Mouse (Mus musculus) kidney, postnatal 14 days (tissue): ENCODE data around the gene Ankrd60.

Experiments used
- DNase-seq: peaks from one replicate; pipeline ENCODE4 v3.0.0; 2022; ENCODE audit warnings: mixed read lengths

Gene Ankrd60

DNA sequence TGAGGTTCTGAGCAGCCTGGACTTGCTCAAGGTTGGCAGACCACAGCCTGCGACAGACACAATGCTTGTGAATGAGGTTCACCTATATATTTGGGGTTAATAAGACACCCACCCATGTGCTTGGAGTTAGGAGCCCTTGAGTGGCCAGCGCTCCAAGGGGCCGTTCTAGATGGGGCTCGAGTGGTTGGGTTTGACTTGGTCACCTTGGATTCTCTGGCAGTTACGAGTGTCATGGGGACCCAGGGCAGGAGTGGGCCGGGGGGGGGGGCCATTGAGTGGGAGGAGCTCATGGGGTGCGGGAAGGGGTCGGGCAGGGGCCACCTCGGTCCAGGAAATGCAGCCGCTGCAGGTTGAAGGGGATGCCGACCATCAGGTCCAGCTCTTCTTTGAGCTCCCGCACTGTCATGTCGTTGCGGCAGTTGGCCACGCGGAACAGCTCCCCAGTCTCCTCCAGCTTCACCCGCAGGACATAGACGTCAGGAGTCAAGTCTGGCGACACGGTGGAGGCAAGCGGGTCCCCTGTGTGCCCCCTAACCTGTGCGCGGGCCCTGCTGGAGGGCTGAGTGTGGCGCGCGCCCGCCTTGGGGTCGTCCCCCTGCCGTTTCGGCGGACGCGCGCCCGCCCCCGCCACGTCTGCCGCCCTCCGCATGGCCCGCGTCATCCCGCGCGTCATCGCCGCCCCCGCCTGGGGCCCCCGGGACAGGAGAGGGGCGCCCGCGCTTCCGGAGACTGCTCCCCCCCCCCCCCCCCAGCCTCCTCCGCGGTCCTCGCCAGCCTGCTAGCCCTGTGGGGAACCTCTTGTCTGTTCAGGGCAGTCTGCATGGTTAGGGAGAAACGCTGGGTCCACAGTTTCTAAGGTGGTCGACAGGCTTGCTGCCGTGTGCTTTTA lies at the start of gene Ankrd60:
TSS of gene Ankrd60 (minus strand) at position 697 of the 889 bp plus-strand sequence.
- DNase-seq = no peak

DNA sequence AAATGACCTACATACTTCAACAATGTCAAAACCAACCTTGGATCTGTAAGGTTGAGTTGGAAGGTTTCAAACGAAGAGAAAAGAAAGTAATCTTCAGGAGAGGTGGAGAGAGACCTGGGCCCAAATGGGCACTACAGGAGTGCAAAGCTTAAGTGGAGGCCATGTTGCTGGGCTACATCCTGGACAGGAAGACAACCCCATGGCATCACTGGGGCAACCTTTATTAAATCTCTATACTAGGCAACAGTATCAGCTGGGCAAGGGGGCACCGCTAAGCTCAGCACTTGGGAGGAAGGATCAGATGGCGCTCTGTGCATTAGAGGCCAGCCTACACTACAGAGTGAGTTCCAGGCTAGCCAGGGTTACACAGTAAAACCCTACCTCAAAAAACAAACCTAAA lies 47.6 kb upstream of the Ankrd60 start:
- no peak for DNase-seq

DNA sequence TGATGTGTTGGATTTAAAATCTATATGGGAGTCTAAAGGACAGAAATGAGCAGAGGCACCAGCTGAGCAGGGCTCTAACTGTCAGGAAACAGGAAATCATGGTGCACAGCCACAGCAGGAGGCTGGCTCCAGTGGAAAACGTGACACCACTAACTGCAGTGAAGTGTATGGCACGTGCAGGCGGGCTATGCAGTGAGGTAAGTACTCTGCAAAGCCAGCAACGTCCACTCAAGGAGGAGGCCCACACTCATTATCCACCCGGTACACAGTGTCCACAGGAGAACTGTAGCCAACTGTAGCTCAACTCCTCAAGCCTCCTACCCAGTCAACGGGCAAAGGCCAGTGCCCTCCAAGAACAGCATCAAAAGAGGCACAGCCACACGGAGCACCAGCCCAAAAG lies 46.5 kb upstream of the Ankrd60 start:
- no peak for DNase-seq

DNA sequence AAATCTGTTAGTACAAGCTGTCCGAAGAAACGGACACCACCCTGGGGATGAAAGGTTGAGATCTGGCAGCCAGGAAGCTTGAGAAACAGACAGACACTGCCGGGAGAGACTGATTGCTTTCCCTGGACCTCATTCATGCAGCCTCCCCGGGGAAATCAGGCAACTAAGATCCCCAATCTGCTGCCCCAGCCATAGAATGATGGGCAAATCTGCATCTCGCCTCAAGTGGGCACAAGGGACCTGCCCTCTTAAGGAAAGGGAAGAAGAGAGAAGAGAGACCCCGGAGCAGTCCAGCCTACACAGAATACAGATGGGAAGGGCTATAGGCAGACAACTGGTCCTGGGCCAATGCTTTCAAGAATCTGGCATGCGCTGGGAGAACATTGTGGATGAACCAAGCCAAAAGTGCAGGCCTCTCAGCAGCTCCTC lies 44.0 kb upstream of the Ankrd60 start:
- DNase-seq = no peak

DNA sequence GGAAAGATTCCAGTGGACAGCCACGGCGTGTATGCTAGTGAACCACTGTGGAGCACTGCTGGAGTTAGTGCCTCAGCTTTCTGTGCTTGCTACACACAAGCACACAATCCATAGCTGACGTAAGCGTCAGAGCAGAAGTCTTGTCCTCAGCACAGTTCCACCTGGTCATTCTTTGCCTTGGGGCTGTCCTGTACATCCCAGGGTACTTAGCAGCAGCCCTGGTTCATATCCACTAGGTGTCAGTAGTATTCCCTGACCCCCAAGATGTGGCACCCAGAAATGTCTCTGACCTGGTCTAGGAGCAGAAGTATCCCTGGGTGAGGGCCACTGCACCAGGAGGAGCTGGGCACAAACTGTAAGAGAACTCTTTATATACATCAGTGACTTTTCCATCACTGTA lies 42.5 kb upstream of the Ankrd60 start:
- DNase-seq = no peak

DNA sequence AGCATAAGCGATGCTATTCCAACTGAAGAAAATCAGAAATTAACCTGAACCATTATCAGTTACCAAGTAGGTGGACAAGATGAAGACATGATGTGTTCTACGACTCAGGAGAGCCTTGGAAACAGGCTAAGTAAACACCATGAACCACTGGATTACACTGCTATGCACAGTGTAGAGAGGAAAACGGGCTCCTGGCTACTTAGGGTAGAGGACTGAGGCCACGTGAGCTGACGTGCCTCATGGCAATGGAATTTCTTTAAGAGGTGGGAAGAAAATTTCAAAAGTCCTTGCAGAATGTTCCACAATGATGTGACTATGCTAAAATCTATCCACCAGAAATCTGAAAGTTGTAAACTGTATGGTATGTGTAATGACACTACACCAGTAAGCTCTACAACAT lies 41.0 kb upstream of the Ankrd60 start:
- no peak for DNase-seq

DNA sequence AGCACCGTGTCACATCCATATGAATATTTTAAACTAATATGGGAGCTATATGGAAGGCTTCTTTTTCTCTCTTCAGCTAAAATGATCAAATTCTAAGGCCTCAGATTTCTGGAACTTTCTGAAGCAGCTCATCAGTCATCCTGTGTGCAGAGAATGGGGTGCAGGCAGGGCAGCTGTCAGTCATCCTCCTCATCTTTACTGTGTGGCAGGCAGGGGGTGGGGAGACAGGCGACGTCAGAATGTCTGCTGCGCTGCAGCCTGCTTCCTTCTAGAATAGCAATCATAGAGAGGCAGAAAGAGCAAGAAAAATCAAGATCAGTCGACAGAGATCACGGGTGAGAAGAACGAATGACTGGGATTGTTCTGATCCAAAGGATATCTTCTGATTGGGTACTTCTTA lies 38.0 kb upstream of the Ankrd60 start:
- DNase-seq = no peak

DNA sequence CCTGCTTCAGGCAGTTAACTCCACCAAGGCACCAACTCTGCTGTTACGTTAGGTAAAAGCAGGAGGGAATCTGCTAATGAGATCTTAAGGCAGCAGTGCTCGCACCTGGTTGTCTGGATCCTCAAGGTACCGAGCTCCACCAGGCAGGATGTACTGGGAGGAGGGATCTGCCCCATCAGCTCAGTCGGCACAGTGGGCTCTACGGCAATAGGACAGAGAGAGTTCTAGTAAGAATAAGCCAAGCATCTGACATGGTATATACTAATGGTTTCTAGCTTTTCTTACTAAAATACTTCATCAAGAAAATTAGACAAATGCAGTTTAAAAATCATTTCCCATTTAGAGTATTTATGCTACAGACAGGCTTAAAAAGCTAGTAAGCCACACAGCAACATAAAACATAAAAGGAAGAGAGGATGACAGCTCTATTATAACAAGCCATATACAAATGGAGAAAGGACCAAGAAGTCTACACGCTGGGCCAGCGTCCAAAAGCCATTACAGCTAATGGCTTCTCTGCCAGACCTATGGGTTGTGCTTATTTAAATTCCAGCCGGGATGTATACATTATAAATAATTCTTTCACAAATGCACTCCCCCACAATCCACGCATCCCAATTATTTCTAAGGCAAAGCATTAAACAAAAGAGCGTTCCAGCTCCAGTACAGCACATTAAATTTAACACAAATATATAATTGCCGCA lies 37.4 kb upstream of the Ankrd60 start:
- no peak for DNase-seq

DNA sequence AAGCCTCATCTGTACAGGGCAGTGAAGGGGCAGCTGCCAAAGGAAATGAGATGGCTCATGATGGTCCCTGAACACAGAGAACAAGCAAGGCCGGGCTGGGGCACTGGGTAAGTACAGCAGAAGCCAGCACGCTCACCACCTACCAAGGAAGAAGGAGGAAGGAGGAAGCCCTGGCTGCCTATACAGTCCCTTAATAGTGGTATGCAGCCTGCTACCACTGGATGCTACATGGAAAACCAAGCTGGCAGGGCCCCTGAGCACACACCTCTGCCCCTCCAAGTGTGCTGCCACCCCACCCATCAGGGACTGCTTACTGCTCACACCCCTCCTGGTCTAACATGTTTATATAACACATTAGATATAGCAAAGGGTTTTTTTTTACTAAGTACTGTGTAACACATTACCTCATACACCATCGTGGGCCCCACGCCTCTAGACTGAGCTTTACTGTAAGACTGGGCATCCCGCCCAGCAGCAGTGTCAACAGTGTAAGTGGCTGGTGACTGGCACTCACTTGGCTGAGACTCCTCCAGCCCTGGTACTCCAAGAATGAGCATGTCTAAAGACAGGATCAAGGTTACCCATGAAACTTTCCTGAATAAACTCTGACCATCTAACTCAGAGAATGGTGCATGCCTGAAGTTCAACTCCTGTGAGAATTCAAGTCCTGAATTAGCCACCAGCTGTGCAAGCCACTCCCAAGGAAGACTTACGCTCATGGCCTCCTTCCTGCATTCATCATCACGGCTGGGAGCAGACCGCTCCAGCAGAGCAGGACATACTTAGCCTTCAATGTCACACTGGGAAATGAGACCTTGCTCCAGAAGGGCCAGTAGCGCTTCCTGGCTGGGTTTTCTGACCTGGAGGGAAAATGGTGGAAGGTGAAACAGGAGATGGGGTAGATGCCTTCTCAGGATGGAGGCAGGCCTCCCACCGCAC lies 30.1 kb upstream of the Ankrd60 start:
- no peak for DNase-seq

DNA sequence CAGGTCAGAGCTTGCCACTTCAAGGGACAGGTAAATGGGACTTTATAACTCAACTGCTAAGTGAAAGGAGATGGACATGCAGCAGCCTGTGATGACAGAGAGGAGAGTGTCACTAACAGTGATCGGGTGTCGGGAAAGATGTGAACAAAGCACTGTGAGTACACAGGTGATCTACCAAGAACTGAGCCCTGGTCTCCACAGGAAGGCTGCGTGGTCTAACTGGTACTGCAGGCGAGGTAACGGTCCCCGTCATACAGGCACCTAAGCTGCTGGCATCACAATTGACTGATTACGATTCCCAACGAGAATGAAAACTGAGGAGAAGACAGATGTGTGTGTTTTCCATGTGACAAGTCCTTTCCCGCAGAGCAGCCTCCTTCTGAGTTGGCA lies 28.2 kb upstream of the Ankrd60 start:
- no peak for DNase-seq

DNA sequence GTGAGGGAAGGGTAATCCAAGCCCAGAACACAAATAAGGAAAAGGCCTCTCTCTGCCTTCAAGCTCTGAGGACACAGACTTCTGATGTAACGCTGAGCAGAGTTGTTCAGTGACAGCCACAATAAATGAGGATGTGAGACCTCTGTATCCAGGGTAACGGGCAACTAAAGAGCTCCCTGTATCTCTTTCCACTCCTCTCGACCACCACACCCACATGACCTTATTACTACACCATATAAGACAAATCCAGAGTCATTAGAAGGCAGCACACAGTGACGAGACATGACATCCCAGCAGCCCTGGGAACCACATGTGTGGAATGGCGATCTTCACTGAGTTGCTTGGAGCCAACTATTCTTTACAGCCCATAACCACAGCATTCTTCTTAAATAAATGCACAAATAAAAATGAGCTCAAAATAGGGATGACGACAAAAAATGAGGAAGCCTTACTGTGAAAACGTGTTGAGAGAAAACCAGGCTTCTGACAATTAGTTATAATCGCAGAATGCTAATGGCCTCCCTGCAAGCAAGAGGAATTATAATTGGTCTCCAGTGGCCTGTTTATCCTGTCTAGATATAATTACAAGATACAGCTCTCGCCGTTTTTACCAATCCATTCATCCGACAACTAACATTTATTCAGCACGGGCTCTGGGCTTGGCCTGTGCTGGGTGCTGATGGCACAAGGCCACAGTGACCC lies 27.7 kb upstream of the Ankrd60 start:
- no peak for DNase-seq

DNA sequence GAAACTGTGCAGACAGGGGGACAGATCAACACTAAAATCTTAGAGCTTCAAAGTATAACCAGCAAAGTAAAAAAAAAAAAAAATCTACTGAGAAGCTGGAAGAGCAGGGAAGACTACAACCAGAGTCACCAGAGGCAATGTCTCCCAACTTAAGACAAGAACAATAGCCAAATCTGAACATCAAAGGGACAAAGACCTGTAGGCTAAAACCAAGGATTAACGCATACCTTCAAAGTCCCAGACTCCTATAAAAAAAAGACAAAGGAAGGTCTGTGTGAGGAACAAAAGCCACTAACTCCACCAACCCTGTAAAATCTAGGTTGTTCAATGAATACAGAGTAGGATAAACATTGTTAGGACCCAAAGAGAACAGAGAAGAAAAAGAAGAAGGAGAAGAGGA lies 23.7 kb upstream of the Ankrd60 start:
- no peak for DNase-seq

DNA sequence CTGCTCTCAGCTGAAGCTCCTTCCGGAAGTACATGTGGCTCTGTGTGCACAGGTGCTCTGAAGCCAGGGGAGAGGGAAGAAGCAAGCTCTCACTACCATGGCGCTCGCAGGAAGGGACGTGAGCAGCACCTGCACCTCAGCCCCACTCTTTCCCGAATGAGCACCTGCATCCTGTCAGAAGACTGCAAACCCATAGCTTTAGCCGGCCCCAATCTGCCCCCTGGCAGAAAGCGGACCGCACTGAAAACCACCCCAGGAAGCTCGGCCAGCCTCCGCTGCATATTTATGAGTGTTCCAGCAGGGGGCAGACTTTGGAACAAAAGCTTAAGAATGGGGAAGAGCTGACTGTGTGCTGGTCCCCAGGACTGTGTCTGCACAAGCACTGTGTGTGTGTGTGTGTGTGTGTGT lies 17.2 kb upstream of the Ankrd60 start:
- no peak for DNase-seq

DNA sequence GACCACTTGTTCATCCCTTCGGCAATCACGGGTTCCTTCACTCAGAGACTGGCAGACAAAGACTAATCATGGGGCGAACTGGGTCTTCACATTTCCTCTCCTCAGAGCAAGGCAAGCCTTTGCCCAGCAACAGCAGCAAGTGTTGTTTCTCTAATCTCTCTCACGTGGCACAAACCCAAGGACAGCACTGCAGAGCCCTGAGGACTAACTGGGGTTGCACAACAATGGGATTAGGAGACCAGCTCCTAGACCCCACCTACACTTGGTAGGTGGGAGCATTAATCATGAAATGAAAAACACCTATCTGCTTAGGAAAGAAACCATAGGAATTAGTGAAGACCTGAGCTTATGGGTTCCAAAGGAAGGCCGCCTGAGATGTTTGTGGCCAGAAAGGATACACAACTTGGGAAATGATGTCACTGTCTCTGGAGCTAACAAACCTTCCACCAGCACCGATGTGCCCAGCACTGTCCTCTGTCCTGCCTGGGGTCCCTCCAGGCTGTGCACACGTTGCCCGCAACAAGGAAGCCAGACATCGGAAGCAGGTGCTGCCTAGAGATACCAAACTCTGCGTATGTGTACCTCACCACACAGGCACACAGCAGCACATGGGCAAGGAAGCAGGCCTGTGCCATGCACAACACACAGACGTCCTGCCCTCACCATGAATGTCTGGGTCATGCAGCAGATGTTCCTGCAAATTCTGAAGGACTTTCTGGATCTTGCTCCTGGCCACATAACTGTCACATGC lies 16.3 kb upstream of the Ankrd60 start:
- no peak for DNase-seq

DNA sequence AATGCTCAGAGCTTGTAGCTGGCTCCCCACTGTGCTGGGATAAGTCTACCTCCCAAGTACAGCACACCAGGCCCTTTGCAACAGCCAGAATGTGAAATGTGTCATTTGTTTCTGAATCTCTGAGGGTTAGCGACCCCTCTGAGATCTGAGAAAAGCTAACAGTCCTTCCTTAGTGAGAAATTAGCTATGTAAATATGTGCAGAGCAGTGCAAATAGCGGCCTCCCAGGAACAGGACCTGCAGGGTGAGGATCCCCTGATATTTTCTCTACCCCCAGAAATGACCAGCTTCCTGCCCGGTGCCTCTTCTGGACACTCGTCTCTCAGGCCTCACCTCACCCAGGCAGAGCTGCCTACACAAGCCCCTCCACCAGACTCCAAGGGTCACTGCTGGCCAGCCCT lies 15.7 kb upstream of the Ankrd60 start:
- no peak for DNase-seq

DNA sequence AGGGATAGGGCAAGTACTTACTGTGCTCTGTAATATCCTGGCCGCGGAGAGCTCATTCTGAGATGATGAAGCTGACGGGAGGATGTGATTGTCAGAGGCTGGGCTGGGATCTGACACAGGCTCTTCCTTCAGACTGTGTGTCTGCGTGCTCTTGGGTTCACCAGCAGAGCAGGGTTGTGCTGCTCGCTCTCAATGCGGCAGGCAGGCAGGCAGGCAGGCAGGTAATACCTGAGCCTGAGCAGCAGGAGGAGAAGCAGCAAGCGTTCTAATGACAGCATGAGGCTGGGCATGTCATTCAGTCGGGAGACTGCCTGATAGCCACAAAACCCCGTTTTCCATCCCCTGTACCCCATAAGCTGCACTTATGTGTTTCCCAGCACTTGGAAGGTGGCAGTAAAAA lies 14.6 kb upstream of the Ankrd60 start:
- no peak for DNase-seq

DNA sequence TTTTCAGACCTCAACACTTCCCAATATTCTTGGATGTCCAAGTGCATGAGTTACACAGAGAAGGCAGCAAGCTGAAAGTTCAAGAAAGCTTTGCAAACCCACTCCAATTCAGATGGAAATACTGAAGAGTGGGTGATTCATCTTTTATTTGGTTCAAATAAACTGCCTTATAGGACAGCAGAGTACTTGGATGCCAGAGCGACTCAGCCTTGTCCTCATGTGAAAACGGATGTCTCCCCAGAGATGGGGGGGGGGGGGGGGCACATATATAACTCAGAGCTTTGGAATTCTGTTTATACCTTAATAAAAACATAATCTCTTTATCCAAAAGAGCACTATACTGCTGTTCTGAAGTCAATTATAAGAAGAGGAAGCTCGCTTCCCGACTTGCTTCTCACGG lies 9.2 kb upstream of the Ankrd60 start:
- no peak for DNase-seq

DNA sequence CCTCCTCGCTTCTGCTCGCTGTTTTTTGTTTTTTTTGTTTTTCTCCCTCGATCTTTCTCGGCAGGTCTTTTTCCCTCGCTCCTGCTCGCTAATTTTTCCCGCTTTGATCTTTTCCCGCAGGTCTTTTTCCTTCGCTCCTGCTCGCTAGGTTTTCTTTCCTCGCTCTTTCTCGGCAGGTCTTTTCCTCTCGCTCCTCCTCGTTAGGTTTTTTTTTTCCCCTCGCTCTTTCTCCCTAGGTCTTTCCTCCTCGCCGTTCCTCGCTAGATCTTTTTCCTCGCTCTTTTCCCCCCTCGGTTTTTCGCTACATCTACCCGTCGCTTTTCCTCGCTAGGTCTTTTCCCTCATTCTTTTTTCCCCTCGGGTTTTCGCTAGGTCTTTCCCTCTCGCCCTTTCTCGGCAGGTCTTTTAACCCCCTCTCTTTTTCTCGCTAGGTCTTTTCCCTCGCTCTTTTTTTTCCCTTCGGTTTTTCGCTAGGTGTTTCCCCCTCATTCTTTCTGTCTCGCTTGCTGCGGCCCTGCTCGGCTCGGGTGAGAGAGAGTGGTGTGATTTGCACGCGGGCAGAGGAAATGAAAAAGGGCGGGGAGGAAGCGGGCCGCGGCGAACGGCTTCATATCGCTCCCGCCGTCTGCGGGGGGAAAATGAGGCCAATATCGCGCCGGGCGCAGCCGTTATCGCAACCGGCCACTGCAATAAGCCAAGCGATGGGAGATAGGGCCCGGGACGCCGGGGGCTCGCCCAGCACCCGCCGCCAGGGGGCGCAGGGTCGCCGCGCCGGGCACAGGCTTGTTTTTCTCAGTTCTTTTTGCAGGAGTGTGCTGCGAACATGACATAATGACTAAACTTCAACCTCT lies 8.2 kb upstream of the Ankrd60 start:
- peak; percentile 79 for DNase-seq

DNA sequence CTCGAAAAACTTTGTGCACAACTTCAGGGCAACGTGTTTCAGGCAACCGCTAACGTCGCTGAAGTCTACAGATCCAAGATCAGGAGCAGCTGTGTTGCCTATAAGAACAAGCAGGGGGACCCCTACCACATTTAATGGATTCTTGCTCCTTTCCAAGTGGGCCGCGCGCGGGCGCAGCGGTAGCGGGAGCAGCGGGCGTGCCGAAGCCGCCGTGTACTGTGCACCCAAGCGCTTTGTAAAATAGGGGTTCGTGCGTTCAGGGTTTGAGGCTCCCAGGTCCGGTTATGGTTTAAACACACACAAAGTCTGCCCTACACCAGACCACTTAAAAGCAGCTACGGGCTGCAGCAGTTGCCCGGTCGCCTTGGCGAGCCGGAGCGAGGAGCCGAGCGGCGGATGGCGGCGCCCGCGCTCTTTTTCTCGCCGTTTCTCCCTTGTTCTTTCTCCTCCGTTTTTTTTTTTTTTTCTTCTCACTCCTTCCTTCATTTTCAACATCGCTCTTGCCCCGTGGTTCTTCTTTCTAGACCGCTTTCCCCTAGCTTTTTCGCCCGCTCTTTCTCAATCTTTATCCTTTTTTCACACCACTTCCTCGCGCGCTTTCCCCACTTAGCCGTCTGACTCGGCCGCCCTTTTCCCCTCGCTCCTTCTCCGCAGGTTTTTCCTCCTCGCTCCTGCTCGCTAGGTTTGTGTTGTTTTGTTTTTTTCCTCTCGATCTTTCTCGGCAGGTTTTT lies 7.4 kb upstream of the Ankrd60 start:
- DNase-seq = no peak

DNA sequence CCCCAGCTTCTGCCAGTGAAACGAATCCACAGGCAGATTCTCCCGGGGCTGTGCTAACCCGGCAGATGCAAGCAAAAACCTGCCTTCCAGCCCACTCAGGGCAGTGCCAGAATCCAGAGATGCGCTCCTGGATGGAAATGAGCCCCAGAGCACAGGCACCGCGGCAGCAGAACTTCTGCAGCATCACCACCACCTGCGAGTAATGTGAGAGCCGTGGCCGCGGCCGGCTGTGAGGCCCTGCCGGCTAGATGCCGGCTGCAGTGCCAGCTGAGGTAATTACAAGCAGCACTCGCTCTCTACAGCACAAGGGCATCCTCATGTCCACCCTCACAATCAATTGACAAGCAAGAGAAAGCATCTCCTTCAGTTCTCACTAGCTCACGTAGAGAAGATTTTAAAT lies 6.2 kb upstream of the Ankrd60 start:
- no peak for DNase-seq
